Mouse (Mus musculus) G1E (cell line): ENCODE data around the gene Setd2.

Source experiments
- CTCF ChIP-seq: IDR thresholded peaks from 2 replicates; pipeline ENCODE4 v1.5.1; 2012; ENCODE audit warnings: low read depth, low read length, inconsistent platforms, mixed read lengths
- GATA1 ChIP-seq: IDR thresholded peaks from 2 replicates; pipeline ENCODE4 v1.6.1; 2012; ENCODE audit warnings: borderline replicate concordance, low read length, inconsistent platforms, mixed read lengths
- GATA2 ChIP-seq: IDR thresholded peaks from 2 replicates; pipeline ENCODE4 v1.6.1; 2012; ENCODE audit warnings: low read depth, low read length, inconsistent platforms, borderline replicate concordance
- POLR2AphosphoS5 ChIP-seq: IDR thresholded peaks from 2 replicates; pipeline ENCODE4 v1.6.1; 2012; ENCODE audit warnings: low read depth, low read length, inconsistent platforms; ENCODE audit not compliant: insufficient replicate concordance
- TAL1 ChIP-seq: conservative IDR thresholded peaks from 2 replicates; pipeline ENCODE4 v1.6.1; 2012; ENCODE audit warnings: low read depth, low read length, inconsistent platforms, mixed read lengths

DNA sequence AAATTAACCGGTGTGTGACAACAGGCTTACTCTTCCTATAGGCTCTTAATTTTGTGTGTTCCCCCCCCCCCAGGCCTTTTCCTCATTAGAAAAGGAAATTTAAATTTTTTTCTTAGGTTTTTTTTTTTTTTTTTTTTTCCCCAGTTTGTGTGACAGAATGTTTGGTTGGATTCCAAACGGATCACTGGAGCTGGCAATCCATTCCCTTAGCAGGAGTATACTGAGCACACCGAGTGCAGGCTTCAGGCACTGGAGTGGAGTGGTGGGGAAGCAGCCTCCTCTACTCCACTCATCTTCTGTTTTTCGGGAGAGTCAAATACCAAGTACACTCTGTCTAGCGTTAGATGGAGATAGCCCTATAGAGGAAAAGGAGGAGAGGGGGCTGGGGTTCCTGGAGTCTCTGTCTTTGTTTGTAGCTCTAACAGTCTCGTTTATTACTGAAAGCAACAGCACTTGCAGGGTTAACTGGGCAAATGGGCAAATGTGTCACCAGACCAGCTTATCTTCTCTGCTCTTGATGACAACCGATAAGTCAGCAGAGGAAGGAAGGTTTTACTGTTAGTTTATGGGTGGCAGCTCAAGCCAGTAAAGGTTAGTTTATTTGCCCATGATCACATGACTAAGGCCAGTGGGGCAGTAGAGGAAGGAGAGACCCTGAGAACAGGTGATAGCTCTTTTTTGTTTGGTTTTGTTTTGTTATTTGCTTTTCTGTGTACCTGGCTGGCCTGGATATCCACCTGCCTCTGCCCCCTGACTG lies 128.6 kb downstream of the Setd2 start:
- TF ChIP-seq CTCF, result no peak
- TF ChIP-seq GATA1, result no peak
- no peak for TF ChIP-seq TAL1
- no peak for TF ChIP-seq GATA2
- TF ChIP-seq POLR2AphosphoS5, result no peak
